Mouse (Mus musculus) inflammation-experienced regulatory T-cells, adult 6 months (primary cell): ENCODE results near the gene Ifna16. TPM values are rescaled to one million over a fixed set of nuclear protein-coding genes. Genes with fewer than 3 reads are reported as not detected.

ENCODE experiments used
- ATAC-seq: one replicate; pipeline ENCODE4 v1.8.0; 2017
- polyA plus RNA-seq, 3 experiments: library from polyadenylated mRNA; unstranded; fragments of 100-300 nt; shearing (Covaris generic); gene quantifications; one replicate each; pipeline ENCODE4 v1.2.1; 2017

Gene Ifna16
- polyA plus RNA-seq, 3 experiments from 2014 or later, result not detected

- ATAC-seq, result no peak
These were observed 34.2 kb downstream of the Ifna16 start for GRCm38 (mm10) chr4:88642526-88642925.

DNA sequence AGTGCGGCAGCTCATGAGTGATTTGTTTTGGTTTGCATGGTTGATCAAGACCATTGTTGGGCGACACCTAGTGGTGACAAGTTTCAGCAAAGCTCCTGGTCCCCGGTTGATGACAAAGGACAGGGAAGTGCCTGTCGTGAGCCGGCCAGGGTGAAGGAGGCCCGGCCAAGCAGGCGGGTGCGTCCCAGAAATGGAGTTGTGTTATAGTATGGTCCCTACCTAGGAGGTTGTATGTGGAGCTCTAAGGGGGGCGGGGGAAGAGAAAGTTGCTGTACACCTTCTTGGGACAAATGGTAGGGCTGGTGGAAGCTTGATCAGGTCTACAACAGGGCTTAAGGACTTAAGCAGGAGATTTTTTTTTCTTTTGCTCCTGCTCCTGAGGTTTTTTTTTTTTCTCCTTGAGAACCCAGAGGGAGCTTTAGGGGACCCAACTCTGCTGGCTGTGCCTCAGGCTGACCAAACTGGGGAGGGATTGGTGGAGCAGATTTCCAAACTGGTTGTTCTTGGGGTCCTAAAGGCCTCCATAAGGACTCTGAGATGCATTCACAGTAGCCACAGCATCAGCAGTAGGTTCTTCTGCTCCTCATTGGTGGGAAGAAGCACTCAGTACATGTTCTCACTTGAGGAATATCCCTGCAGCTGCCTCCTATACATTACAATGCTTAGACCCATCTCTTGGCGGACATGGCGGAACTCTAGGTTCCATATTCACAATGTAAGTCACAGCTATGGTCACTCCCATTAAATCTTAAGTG is 35.5 kb downstream of the Ifna16 start:
- ATAC-seq, result peak; percentile 93

DNA sequence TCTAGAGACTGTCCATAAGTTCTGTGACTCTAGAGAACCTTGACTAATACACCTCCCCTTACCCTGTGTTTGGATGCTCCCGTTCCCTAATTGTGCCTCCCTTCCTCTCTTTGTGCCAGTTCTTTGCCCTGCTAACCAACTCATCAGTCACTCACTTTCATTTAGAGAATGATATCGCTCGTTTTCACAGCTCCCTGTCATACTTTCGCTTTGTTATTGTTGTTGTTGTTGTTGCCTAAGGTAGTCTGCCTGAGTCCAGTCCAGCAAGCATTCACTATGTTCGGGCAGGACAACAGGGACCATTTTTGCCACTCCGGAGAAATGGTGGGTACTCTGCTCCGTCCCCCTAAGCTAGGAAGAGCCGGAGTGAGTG is 36.0 kb downstream of the Ifna16 start:
- peak; percentile 62 for ATAC-seq

DNA sequence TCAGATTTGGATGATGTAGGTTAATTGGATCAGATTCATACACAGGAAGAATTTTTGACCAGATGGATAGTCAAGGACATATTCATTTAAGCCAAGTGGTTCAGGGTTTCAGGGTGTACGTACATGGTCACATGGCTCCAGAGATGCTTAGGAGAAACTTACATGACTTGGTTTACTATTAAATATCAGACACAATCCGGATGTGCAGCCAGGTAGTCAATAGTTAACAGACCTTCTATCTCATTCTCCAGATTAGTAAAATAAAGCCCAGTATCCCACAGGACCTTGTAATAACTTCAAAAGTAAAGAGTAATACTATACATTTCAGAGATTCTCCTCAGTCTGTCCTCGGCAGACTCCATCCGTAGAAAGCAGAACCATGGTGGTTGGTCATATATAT is 42.4 kb downstream of the Ifna16 start, which contains the start of gene C87499:
TSS of gene C87499 (minus strand) at position 101 of the 400 bp plus-strand sequence.
- no peak for ATAC-seq

Other genes starting within 250 kb of the Ifna16 start
- under 1 TPM; 0.15 to 0.31 (median 0.21) TPM for gene Hacd4, start 238.0 kb downstream of the Ifna16 start, polyA plus RNA-seq
- gene Ifnb1, start 154.2 kb downstream of the Ifna16 start, polyA plus RNA-seq, result not detected
- gene Ifna15, start 118.7 kb downstream of the Ifna16 start, polyA plus RNA-seq, result not detected
- gene Ifna14, start 105.1 kb downstream of the Ifna16 start, polyA plus RNA-seq, result not detected
- not detected for gene Ifna9, start 84.5 kb downstream of the Ifna16 start, polyA plus RNA-seq
- not detected for gene Ifna12, start 73.5 kb downstream of the Ifna16 start, polyA plus RNA-seq
- gene C87499, start 42.5 kb downstream of the Ifna16 start, polyA plus RNA-seq, result not detected
- not detected for gene Ifna13, start 32.5 kb downstream of the Ifna16 start, polyA plus RNA-seq
- not detected for gene Ifna2, start 7.0 kb upstream of the Ifna16 start, polyA plus RNA-seq
- gene Ifnab, start 14.4 kb upstream of the Ifna16 start, polyA plus RNA-seq, result not detected
- gene Gm26566, start 44.9 kb upstream of the Ifna16 start, polyA plus RNA-seq, result not detected
- 10 to 100 TPM; 34.2 to 37.3 (median 35.5) TPM for gene Klhl9, start 45.5 kb upstream of the Ifna16 start, polyA plus RNA-seq
- gene Gm13271, start 77.9 kb upstream of the Ifna16 start, polyA plus RNA-seq, result not detected
- not detected for gene Gm13283, start 83.2 kb upstream of the Ifna16 start, polyA plus RNA-seq
- not detected for gene Gm13290, start 96.9 kb upstream of the Ifna16 start, polyA plus RNA-seq
- gene Gm13289, start 100.0 kb upstream of the Ifna16 start, polyA plus RNA-seq, result not detected
- not detected for gene Gm13272, start 102.9 kb upstream of the Ifna16 start, polyA plus RNA-seq
- under 1 TPM in 1 of 3 experiments, not detected in 2; 0.58 TPM for gene Ifnz, start 105.2 kb upstream of the Ifna16 start, polyA plus RNA-seq
- not detected for gene Gm13276, start 108.8 kb upstream of the Ifna16 start, polyA plus RNA-seq
- not detected for gene Gm13277, start 111.7 kb upstream of the Ifna16 start, polyA plus RNA-seq
- not detected for gene Gm13278, start 114.6 kb upstream of the Ifna16 start, polyA plus RNA-seq
- gene Gm13275, start 117.6 kb upstream of the Ifna16 start, polyA plus RNA-seq, result not detected
- gene Gm13279, start 120.5 kb upstream of the Ifna16 start, polyA plus RNA-seq, result not detected
- 1 to 10 TPM in 1 of 3 experiments, under 1 TPM in 1, not detected in 1; 0.39 to 1.6 TPM for gene Gm13285, start 122.7 kb upstream of the Ifna16 start, polyA plus RNA-seq
- not detected for gene Gm13287, start 126.3 kb upstream of the Ifna16 start, polyA plus RNA-seq
- gene Gm13288, start 128.6 kb upstream of the Ifna16 start, polyA plus RNA-seq, result not detected
- gene Ifna7, start 139.3 kb upstream of the Ifna16 start, polyA plus RNA-seq, result not detected
- gene Ifna11, start 143.0 kb upstream of the Ifna16 start, polyA plus RNA-seq, result not detected
- gene Ifna6, start 150.5 kb upstream of the Ifna16 start, polyA plus RNA-seq, result not detected
- gene Ifna5, start 158.6 kb upstream of the Ifna16 start, polyA plus RNA-seq, result not detected
- under 1 TPM in 1 of 3 experiments, not detected in 2; 0.63 TPM for gene Ifna4, start 164.9 kb upstream of the Ifna16 start, polyA plus RNA-seq
- not detected for gene Ifna1, start 173.2 kb upstream of the Ifna16 start, polyA plus RNA-seq
- not detected for gene Ifne, start 203.3 kb upstream of the Ifna16 start, polyA plus RNA-seq